Mouse (Mus musculus): ENCODE measurements at regions not wholly inside any gene's neighbourhood (a gene's known extent, or its start where the extent isn't known, plus 50 kb on each side); places are given as distances from the start of the nearest gene placed in this dataset.
"Not testable (repeated sequence)": the region's sequence is repeated elsewhere in the genome, so short reads cannot be mapped to it uniquely, and the experiment has no call there.

GRCm38 (mm10) chr3:34749989-34750388, 99.8 kb downstream of the Sox2 start:
- H3K27me3 ChIP-seq: no peaks in the 10 kb centered on the region
- ChIA-PET POLR2A (interaction anchor here (0.7 kb wide), 1 partner anchor 54 kb away, joined by 3 read pairs; no protein-coding TSS in a partner anchor), CTCF (no interaction called here)
- ATAC-seq (no peak), DNase-seq (ENCODE audit: low read depth, low spot score) (no peak)
- in situ Hi-C loops (cut with MboI; ENCODE audit: low pct_unique_long_range_greater_than_20kb): no loop called here
- TF ChIP-seq CTCF (IDR thresholded peaks at IDR 0.05): no peak

- in situ Hi-C loops (cut with MboI; ENCODE audit: low pct_unique_long_range_greater_than_20kb): no loop called here
- ATAC-seq (no peak), DNase-seq (ENCODE audit: low read depth, low spot score) (no peak)
- CTCF ChIA-PET: no interaction called here
- H3K27me3 ChIP-seq: no peaks in the 10 kb centered on the region
- no peak for TF ChIP-seq CTCF (IDR thresholded peaks at IDR 0.05)
- POLR2A ChIA-PET: interaction anchor here (0.7 kb wide), 1 partner anchor 67 kb away, joined by 3 read pairs; no protein-coding TSS in a partner anchor
Observed at GRCm38 (mm10) chr3:34751551-34751950, 101.3 kb downstream of the Sox2 start.

DNA sequence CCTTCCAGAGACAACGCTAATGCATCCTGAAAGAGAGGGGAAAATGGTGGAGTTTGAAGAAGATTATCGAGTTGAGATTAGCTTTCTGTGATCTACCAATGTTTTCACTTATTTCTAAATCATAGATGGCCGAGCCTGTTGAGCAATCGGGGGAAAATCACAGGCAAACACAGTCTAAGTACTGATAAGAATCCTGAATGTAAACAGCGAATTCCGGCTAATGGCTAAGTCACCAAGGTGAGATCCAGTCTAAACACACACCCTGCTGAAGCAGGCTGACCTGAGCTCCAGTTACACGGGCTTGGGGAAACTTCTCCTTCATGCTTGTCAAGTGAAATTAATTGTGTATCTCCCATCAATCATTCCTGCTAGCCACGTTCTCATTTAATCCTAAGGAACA, 103.4 kb downstream of the Sox2 start:
- no peak for DNase-seq (ENCODE audit: low read depth, low spot score)

GRCm38 (mm10) chr3:34754781-34755180, 104.6 kb downstream of the Sox2 start:
- POLR2A ChIA-PET: no interaction called here
- CTCF ChIA-PET: no interaction called here

More for the DNA sequence above, 103.4 kb downstream of the Sox2 start:
- TF ChIP-seq CTCF (IDR thresholded peaks at IDR 0.05): no peak
- CTCF ChIA-PET: no interaction called here
- POLR2A ChIA-PET: no interaction called here
- in situ Hi-C loops (cut with MboI; ENCODE audit: low pct_unique_long_range_greater_than_20kb): no loop called here
- H3K27me3 ChIP-seq: no peaks in the 10 kb centered on the region
- ATAC-seq: no peak

GRCm38 (mm10) chr3:34755282-34755681, 105.1 kb downstream of the Sox2 start:
- ATAC-seq; CTCF ChIA-PET; in situ Hi-C loops (cut with MboI; ENCODE audit: low pct_unique_long_range_greater_than_20kb); H3K27me3 ChIP-seq; POLR2A ChIA-PET; DNase-seq (ENCODE audit: low read depth, low spot score): not testable (repeated sequence)

More at GRCm38 (mm10) chr3:34754781-34755180, 104.6 kb downstream of the Sox2 start:
- ATAC-seq (no peak), DNase-seq (ENCODE audit: low read depth, low spot score) (no peak)
- TF ChIP-seq CTCF (IDR thresholded peaks at IDR 0.05): no peak
- in situ Hi-C loops (cut with MboI; ENCODE audit: low pct_unique_long_range_greater_than_20kb): no loop called here
- no peaks in the 10 kb centered on the region for H3K27me3 ChIP-seq

GRCm38 (mm10) chr3:34756632-34757031, 106.4 kb downstream of the Sox2 start:
- DNase-seq (ENCODE audit: low read depth, low spot score) (no peak), ATAC-seq (no peak)
- no peaks in the 10 kb centered on the region for H3K27me3 ChIP-seq
- ChIA-PET POLR2A (no interaction called here), CTCF (interaction anchor here (0.6 kb wide), 1 partner anchor 1246 kb away, joined by 3 read pairs; no protein-coding TSS in a partner anchor)
- TF ChIP-seq CTCF (IDR thresholded peaks at IDR 0.05): no peak
- in situ Hi-C loops (cut with MboI; ENCODE audit: low pct_unique_long_range_greater_than_20kb): no loop called here

- in situ Hi-C loops (cut with MboI; ENCODE audit: low pct_unique_long_range_greater_than_20kb): no loop called here
- no peaks in the 10 kb centered on the region for H3K27me3 ChIP-seq
- DNase-seq (ENCODE audit: low read depth, low spot score) (no peak), ATAC-seq (no peak)
- POLR2A ChIA-PET: no interaction called here
- TF ChIP-seq CTCF (IDR thresholded peaks at IDR 0.05): no peak
- CTCF ChIA-PET: no interaction called here
Observed at GRCm38 (mm10) chr3:34757130-34757529, 106.9 kb downstream of the Sox2 start.

DNA sequence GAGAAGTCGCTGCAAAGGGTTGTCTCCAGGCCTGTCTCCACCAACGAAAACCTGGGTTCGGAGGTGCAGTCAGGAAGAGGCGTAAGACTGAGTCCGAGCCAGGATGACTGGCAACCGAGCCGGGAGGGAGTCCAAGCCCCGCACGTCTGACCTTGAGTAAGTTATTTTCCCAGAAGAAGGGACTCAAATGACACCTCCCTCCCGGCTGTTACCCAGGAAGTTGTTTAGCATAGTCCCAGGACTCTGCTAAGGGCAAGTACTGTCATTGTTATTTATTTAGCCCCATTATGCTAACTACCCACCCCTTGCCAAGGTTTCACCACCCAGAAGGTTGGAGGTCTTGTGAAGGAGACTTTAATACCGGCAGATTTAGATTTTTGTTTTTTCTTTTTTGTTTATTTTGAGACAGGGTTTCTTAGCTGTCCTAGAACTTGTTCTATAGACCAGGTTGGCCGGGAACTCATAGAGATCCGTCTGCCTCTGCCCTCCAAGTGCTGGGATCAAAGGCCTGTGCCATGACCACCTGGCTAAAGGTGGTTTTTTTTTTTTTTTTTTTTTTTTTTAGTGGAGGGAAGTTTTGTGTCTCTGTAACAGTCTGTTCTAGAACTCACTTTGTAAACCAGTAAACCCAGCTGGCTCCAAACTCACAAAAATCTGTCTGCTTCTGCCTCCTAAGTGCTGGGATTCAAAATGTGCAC, 107.8 kb downstream of the Sox2 start:
- DNase-seq (ENCODE audit: low read depth, low spot score) (no peak), ATAC-seq (no peak)
- in situ Hi-C loops (cut with MboI; ENCODE audit: low pct_unique_long_range_greater_than_20kb): no loop called here
- CTCF ChIA-PET: no interaction called here
- H3K27me3 ChIP-seq: no peaks in the 10 kb centered on the region
- TF ChIP-seq CTCF (IDR thresholded peaks at IDR 0.05): no peak
- POLR2A ChIA-PET: no interaction called here

GRCm38 (mm10) chr3:34759942-34760640, 109.9 kb downstream of the Sox2 start:
- CTCF ChIA-PET: no interaction called here
- POLR2A ChIA-PET: interaction anchor here (0.6 kb wide), 1 partner anchor 660 kb away, joined by 5 read pairs; no protein-coding TSS in a partner anchor
- TF ChIP-seq CTCF (IDR thresholded peaks at IDR 0.05): no peak
- no peak for DNase-seq (ENCODE audit: low read depth, low spot score)
- H3K27me3 ChIP-seq: no peaks in the 10 kb centered on the region
- in situ Hi-C loops (cut with MboI; ENCODE audit: low pct_unique_long_range_greater_than_20kb): no loop called here
- no peak for ATAC-seq

DNA sequence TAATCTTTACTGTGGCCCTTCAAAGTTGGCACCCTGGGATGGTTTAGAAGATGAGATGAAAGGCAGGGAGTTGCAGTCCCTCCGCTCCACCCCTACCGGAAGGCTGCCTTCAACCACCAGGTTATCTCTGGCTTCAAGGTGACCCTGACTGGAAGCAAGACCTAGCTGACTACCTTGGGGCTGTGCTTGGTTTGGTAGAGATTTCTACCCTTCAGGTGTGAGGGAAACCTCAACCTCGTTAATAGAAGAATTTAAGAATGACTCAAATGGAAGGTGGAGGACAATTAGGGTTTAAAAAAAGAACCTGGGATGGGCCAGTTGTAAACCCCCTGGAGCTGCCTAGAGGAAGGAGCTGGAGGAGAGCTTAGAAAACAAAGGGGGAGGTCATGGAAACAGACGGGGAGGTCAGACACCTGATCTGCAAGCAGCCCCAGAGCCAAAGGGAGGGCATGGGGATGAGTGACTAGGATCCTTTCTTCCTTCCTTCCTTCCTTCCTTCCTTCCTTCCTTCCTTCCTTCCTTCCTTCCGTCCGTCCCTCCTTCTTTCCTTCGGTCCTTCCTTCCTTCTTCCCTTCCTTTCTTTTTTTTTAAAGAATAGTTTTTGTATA, 111.1 kb downstream of the Sox2 start:
- no peaks in the 10 kb centered on the region for H3K27me3 ChIP-seq
- TF ChIP-seq CTCF (IDR thresholded peaks at IDR 0.05): no peak
- DNase-seq (ENCODE audit: low read depth, low spot score) (no peak), ATAC-seq (no peak)
- POLR2A ChIA-PET: no interaction called here
- in situ Hi-C loops (cut with MboI; ENCODE audit: low pct_unique_long_range_greater_than_20kb): no loop called here
- CTCF ChIA-PET: no interaction called here

DNA sequence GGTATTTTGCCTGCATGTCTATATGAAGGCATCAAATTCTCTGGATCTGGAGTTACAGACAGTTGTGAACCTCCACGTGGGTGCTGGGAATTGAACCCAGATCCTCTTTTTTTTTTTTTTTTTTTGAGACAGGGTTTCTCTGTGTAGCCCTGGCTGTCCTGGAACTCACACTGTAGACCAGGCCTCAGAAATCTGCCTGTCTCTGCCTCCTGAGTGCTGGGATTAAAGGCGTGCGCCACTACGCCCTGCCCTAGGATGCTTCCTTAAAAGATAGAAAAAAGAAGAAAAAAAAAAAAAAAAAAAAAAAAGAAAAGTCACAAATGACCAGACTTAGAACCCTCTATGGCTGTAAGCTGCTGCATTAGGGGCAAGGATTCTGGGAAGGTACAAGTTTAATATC, 111.6 kb downstream of the Sox2 start:
- ChIA-PET CTCF (no interaction called here), POLR2A (no interaction called here)
- ATAC-seq (no peak), DNase-seq (ENCODE audit: low read depth, low spot score) (no peak)
- in situ Hi-C loops (cut with MboI; ENCODE audit: low pct_unique_long_range_greater_than_20kb): no loop called here
- no peaks in the 10 kb centered on the region for H3K27me3 ChIP-seq
- no peak for TF ChIP-seq CTCF (IDR thresholded peaks at IDR 0.05)

Data from Patski (cell line).